ENCODE assay signal across 23 mouse cellular contexts in genomic region chr5:27126034-27126433, GRCm38 (mm10).
DNase-seq lines count a peak whose midpoint lies in the region; ATAC-seq and TF ChIP-seq lines count a peak whose summit lies in the region.
"Had no signal": no experiment of that assay in that cellular context is flagged by ENCODE, and none has a peak within 500 bp of the region (broad histone marks: within the 10 kb centered on the region; RNA-seq: fewer than 3 reads in every experiment).

No protein-coding gene starts in this region.

- ATAC-seq in forebrain, postnatal 0 days: peak; percentile 77
- ATAC-seq in forebrain, embryonic 11.5 days (replicated peaks; ENCODE audit: low FRiP score): no peak

- no peak for TF ChIP-seq CTCF in forebrain, postnatal 0 days (IDR thresholded peaks at IDR 0.05; ENCODE audit: low read depth)
- no peak for TF ChIP-seq CTCF in gastrocnemius, adult 2 months (IDR thresholded peaks at IDR 0.05)

- WGBS in forebrain, postnatal 0 days: 46% methylated on average over 4 of the region's 4 CpGs
- 90% methylated on average over 4 of the region's 4 CpGs for whole genome bisulfite sequencing in forebrain, embryonic 11.5 days
- 85% methylated on average over 4 of the region's 4 CpGs for WGBS in midbrain, embryonic 10.5 days

- no peak overlapping the region for H3K4me2 ChIP-seq in forebrain, postnatal 0 days (ENCODE audit: low read depth)
- H3K4me2 ChIP-seq in forebrain, embryonic 11.5 days (ENCODE audit: low read depth, low read length, severe bottlenecking): no peak overlapping the region
- H3K4me2 ChIP-seq: embryonic facial prominence, embryonic 13.5 days; hindbrain, embryonic 13.5 days; liver, embryonic 11.5 days; lung, embryonic 14.5 days; midbrain, embryonic 11.5 days; neural tube, embryonic 15.5 days; stomach, embryonic 15.5 days had no signal

- peak; percentile 66 for DNase-seq in forebrain, postnatal 0 days
- no peak for DNase-seq in forebrain, embryonic 11.5 days (ENCODE audit: low spot score)
- peak; percentile 68 for DNase-seq in left cerebral cortex, postnatal 4 days
- no peak for DNase-seq in left cerebral cortex, adult 11 months (ENCODE audit: low spot score)
- DNase-seq in cerebellum, adult 18-20 months: peak; percentile 71 to 77
- peak; percentile 64 to 73 for DNase-seq in cerebellum, postnatal 36 days
- no peak for DNase-seq in gastrocnemius, adult 2 months
- no peak for DNase-seq in midbrain, embryonic 10.5 days (ENCODE audit: low spot score)
- DNase-seq: adrenal gland, adult 2 months; gastrocnemius, postnatal 10 days; heart, postnatal 14 days; kidney, adult 11 months; lung, embryonic 14.5 days; lung, postnatal 4 days; thymus, adult 2 months had no signal

- no peaks in the 10 kb centered on the region for H3K36me3 ChIP-seq in forebrain, postnatal 0 days (ENCODE audit: insufficient read depth)
- H3K36me3 ChIP-seq in forebrain, embryonic 11.5 days (ENCODE audit: control insufficient read depth, insufficient read depth, low read length): no peaks in the 10 kb centered on the region
- H3K36me3 ChIP-seq in midbrain, embryonic 10.5 days: no peaks in the 10 kb centered on the region
- H3K36me3 ChIP-seq: embryonic facial prominence, embryonic 13.5 days; hindbrain, embryonic 13.5 days; limb, embryonic 10.5 days; neural tube, embryonic 15.5 days; stomach, embryonic 15.5 days had no signal

- H3K27me3 ChIP-seq in forebrain, postnatal 0 days (ENCODE audit: insufficient read depth, low read length): no peaks in the 10 kb centered on the region
- no peaks in the 10 kb centered on the region for H3K27me3 ChIP-seq in forebrain, embryonic 11.5 days (ENCODE audit: control insufficient read depth, insufficient read depth, low read length)
- H3K27me3 ChIP-seq in midbrain, embryonic 10.5 days (ENCODE audit: low read depth, poor library complexity, severe bottlenecking): no peaks in the 10 kb centered on the region
- H3K27me3 ChIP-seq: embryonic facial prominence, embryonic 13.5 days; hindbrain, embryonic 13.5 days; neural tube, embryonic 15.5 days; stomach, embryonic 15.5 days had no signal

- no peak overlapping the region for H3K9ac ChIP-seq in forebrain, postnatal 0 days
- no peak overlapping the region for H3K9ac ChIP-seq in forebrain, embryonic 11.5 days (ENCODE audit: low read length)
- H3K9ac ChIP-seq: embryonic facial prominence, embryonic 13.5 days; hindbrain, embryonic 13.5 days; lung, embryonic 14.5 days; neural tube, embryonic 15.5 days; stomach, embryonic 15.5 days had no signal

- H3K4me1 ChIP-seq in forebrain, postnatal 0 days (ENCODE audit: insufficient read depth): no peaks in the 10 kb centered on the region
- H3K4me1 ChIP-seq in forebrain, embryonic 11.5 days (replicated peaks; ENCODE audit: control insufficient read depth, insufficient read depth, low read length): no peaks in the 10 kb centered on the region
- no peaks in the 10 kb centered on the region for H3K4me1 ChIP-seq in midbrain, embryonic 10.5 days
- H3K4me1 ChIP-seq: embryonic facial prominence, embryonic 13.5 days; hindbrain, embryonic 13.5 days; limb, embryonic 10.5 days; neural tube, embryonic 15.5 days; stomach, embryonic 15.5 days had no signal

- intact Hi-C loops in left cerebral cortex, postnatal 4 days (cut with DNase I): no loop called here
- intact Hi-C loops in gastrocnemius, adult 2 months (cut with DNase I): no loop called here

- H3K4me3 ChIP-seq in forebrain, postnatal 0 days (ENCODE audit: low read depth, low read length): no peak overlapping the region
- no peak overlapping the region for H3K4me3 ChIP-seq in forebrain, embryonic 11.5 days (ENCODE audit: low read depth, low read length)
- no peak overlapping the region for H3K4me3 ChIP-seq in gastrocnemius, adult 2 months
- H3K4me3 ChIP-seq in midbrain, embryonic 10.5 days: no peak overlapping the region
- H3K4me3 ChIP-seq: embryonic facial prominence, embryonic 13.5 days; hindbrain, embryonic 13.5 days; limb, embryonic 10.5 days; neural tube, embryonic 15.5 days; stomach, embryonic 15.5 days had no signal

- no peak overlapping the region for H3K27ac ChIP-seq in forebrain, postnatal 0 days (ENCODE audit: low read depth, low read length)
- H3K27ac ChIP-seq in forebrain, embryonic 11.5 days (ENCODE audit: low read depth, low read length): no peak overlapping the region
- no peak overlapping the region for H3K27ac ChIP-seq in gastrocnemius, adult 2 months
- H3K27ac ChIP-seq in midbrain, embryonic 10.5 days (replicated peaks): no peak overlapping the region
- H3K27ac ChIP-seq: embryonic facial prominence, embryonic 13.5 days; hindbrain, embryonic 13.5 days; kidney, postnatal 0 days; limb, embryonic 10.5 days; neural tube, embryonic 15.5 days; stomach, embryonic 15.5 days had no signal

- no peaks in the 10 kb centered on the region for H3K9me3 ChIP-seq in forebrain, postnatal 0 days (ENCODE audit: low read length)
- no peaks in the 10 kb centered on the region for H3K9me3 ChIP-seq in forebrain, embryonic 11.5 days (ENCODE audit: control insufficient read depth, low read length)
- no peaks in the 10 kb centered on the region for H3K9me3 ChIP-seq in midbrain, embryonic 10.5 days (replicated peaks)
- H3K9me3 ChIP-seq: embryonic facial prominence, embryonic 13.5 days; hindbrain, embryonic 13.5 days; limb, embryonic 10.5 days; neural tube, embryonic 15.5 days; stomach, embryonic 15.5 days had no signal

Comparison
In these comparisons a context has a peak if more than half of its experiments do, and no peak if none do; other contexts are left out.
1. DNase-seq: peak in forebrain, postnatal 0 days (single experiment), left cerebral cortex, postnatal 4 days (single experiment), cerebellum, adult 18-20 months (2 of 2) and cerebellum, postnatal 36 days (2 of 2); none in forebrain, embryonic 11.5 days (single experiment), left cerebral cortex, adult 11 months (single experiment), gastrocnemius, adult 2 months (single experiment) and midbrain, embryonic 10.5 days (single experiment).